Mouse (Mus musculus) WW6 (cell line): Measurements from ENCODE around the gene Pus7l.

ENCODE experiments used
- DNase-seq: peaks from one replicate; pipeline ENCODE4 v3.0.0-alpha.2; 2013; ENCODE audit warnings: low read depth, low spot score

Gene Pus7l

DNA sequence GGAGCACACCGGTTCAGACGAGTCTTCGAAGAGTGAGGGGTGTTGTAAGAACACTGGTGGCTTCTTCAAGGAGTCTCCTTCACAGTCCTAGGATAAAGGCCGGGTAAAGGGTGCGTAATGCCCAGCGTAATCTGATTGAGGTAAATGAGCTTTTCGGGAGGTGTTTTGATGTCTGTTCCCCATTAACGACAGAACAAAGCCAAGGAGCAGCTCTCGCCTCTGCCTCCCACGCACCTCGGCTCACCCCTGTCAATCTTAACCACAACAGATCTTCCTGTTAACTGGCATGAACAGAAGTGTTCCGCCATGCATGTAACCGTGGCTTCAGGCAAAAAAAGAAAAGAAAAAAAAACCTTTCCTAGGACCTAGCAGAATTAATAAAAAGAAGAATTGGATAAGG lies 64.6 kb downstream of the Pus7l start:
- no peak for DNase-seq

DNA sequence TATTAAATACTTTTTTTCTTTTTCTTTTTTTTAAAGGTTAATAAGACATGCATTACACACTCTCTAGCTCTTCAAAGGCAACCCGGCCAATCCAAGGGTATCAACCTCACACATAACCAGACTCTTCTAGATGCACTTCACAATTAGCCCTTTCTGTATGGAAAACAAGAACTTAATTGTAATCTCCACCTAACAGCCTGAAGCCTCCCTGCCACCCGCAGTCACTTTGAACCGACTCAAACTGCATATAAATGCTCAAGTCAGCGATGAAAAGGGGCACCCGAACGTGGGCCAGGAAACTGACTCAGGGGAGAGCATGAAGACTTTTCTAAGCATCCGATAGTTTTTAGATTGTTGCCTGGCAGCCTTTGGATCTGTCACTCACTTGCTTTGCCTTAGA lies 66.1 kb downstream of the Pus7l start:
- no peak for DNase-seq

DNA sequence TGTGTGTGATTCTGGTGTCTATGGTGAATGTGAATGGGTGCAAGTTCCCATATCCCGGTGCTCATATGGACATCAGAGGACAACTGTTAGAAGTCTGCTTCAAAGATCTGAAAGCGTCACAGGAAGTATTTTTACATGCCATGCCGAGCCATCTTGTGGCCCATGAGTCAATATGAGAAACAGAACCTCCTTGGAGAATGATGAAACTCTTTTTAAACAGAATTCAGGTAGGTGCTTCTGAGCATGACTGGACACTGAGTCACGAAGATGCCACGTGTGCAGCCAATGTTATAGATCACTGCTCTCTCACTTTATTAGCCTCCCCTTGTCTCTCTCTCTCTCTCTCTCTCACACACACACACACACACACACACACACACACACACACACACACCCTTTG lies 67.4 kb downstream of the Pus7l start:
- no peak for DNase-seq
